Mouse (Mus musculus): Measurements from ENCODE around the gene Hapln4. TPM values are rescaled to one million over a fixed set of nuclear protein-coding genes. Genes with fewer than 3 reads are reported as not detected.

Hapln4 gene
- 0.08 and 0.17 TPM in 2 replicates for polyA plus RNA-seq (2012; rRNA removed)

GRCm38 (mm10) chr8:70083285-70083684 lies at the start of gene Hapln4:
TSS of gene Hapln4 (plus strand) at chr8:70083457.

GRCm38 (mm10) chr8:70042583-70043455 lies 40.4 kb upstream of the Hapln4 start, which contains the start of the genes Mau2 and Sugp1:
TSS of gene Mau2 (minus strand) at chr8:70042734.
TSS of gene Sugp1 (plus strand) at chr8:70042813.

GRCm38 (mm10) chr8:70072441-70073069 lies 10.7 kb upstream of the Hapln4 start, which contains the start of gene Tm6sf2:
TSS of gene Tm6sf2 (plus strand) at chr8:70072924.

GRCm38 (mm10) chr8:70120667-70121066 lies 37.4 kb downstream of the Hapln4 start, which contains the start of gene Ncan:
TSS of gene Ncan (minus strand) at chr8:70120873.

GRCm38 (mm10) chr8:70131166-70131883 lies 48.1 kb downstream of the Hapln4 start, which contains the start of gene Nr2c2ap:
TSS of gene Nr2c2ap (plus strand) at chr8:70131333.

GRCm38 (mm10) chr8:70139026-70139857 lies 56.0 kb downstream of the Hapln4 start, which contains the start of the genes Rfxank, Borcs8 and Mef2b:
TSS of gene Rfxank (minus strand) at chr8:70139154.
TSS of gene Borcs8 (plus strand) at chr8:70139499.
TSS of gene Mef2b (plus strand) at chr8:70139711.

Other genes starting within 250 kb of the Hapln4 start
- gene Cilp2, start 195.8 kb upstream of the Hapln4 start, polyA plus RNA-seq (2012; rRNA removed): 0.48 and 0.56 TPM in 2 replicates
- gene Tssk6, start 181.3 kb upstream of the Hapln4 start, polyA plus RNA-seq (2012; rRNA removed): 0.50 and 0.51 TPM in 2 replicates
- 106 and 170 TPM in 2 replicates for gene Ndufa13, start 180.9 kb upstream of the Hapln4 start, polyA plus RNA-seq (2012; rRNA removed)
- gene Yjefn3, start 180.7 kb upstream of the Hapln4 start, polyA plus RNA-seq (2012; rRNA removed): 5.5 and 10.0 TPM in 2 replicates
- 70.6 and 123 TPM in 2 replicates for gene Gatad2a, start 87.1 kb upstream of the Hapln4 start, polyA plus RNA-seq (2012; rRNA removed)
- 48.0 and 84.9 TPM in 2 replicates for gene Mau2, start 40.7 kb upstream of the Hapln4 start, polyA plus RNA-seq (2012; rRNA removed)
- gene Sugp1, start 40.6 kb upstream of the Hapln4 start, polyA plus RNA-seq (2012; rRNA removed): 27.0 and 29.2 TPM in 2 replicates
- 4.4 and 5.1 TPM in 2 replicates for gene Tm6sf2, start 10.5 kb upstream of the Hapln4 start, polyA plus RNA-seq (2012; rRNA removed)
- gene Ncan, start 37.4 kb downstream of the Hapln4 start, polyA plus RNA-seq (2012; rRNA removed): 24.0 and 32.7 TPM in 2 replicates
- 14.4 and 18.8 TPM in 2 replicates for gene Nr2c2ap, start 47.9 kb downstream of the Hapln4 start, polyA plus RNA-seq (2012; rRNA removed)
- gene Rfxank, start 55.7 kb downstream of the Hapln4 start, polyA plus RNA-seq (2012; rRNA removed): 21.7 and 26.6 TPM in 2 replicates
- gene Borcs8, start 56.0 kb downstream of the Hapln4 start, polyA plus RNA-seq (2012; rRNA removed): 48.8 and 80.2 TPM in 2 replicates
- gene Mef2b, start 56.3 kb downstream of the Hapln4 start, polyA plus RNA-seq (2012; rRNA removed): 0.25 and 0.31 TPM in 2 replicates
- 80.2 and 80.4 TPM in 2 replicates for gene Tmem161a, start 88.9 kb downstream of the Hapln4 start, polyA plus RNA-seq (2012; rRNA removed)
- gene Slc25a42, start 128.8 kb downstream of the Hapln4 start, polyA plus RNA-seq (2012; rRNA removed): 8.8 and 12.3 TPM in 2 replicates
- gene Sugp2, start 150.8 kb downstream of the Hapln4 start, polyA plus RNA-seq (2012; rRNA removed): 79.3 and 93.7 TPM in 2 replicates
- 34.0 and 35.4 TPM in 2 replicates for gene Armc6, start 151.0 kb downstream of the Hapln4 start, polyA plus RNA-seq (2012; rRNA removed)
- gene Homer3, start 199.4 kb downstream of the Hapln4 start, polyA plus RNA-seq (2012; rRNA removed): 117 and 118 TPM in 2 replicates
- gene Ddx49, start 219.0 kb downstream of the Hapln4 start, polyA plus RNA-seq (2012; rRNA removed): 54.6 and 70.9 TPM in 2 replicates
- 214 and 227 TPM in 2 replicates for gene Cope, start 219.1 kb downstream of the Hapln4 start, polyA plus RNA-seq (2012; rRNA removed)
- gene Cers1, start 232.3 kb downstream of the Hapln4 start, polyA plus RNA-seq (2012; rRNA removed): 6.7 and 8.8 TPM in 2 replicates
- 3.1 and 7.7 TPM in 2 replicates for gene Gdf1, start 246.4 kb downstream of the Hapln4 start, polyA plus RNA-seq (2012; rRNA removed)